Mouse (Mus musculus) megakaryocyte, embryonic 14.5 days (primary cell): Measurements from ENCODE around the gene Pcare.

ENCODE experiments used
- FLI1 ChIP-seq: IDR thresholded peaks from 2 replicates; pipeline ENCODE4 v1.6.1; 2012; ENCODE audit warnings: low read length, inconsistent platforms, mixed read lengths
- GATA1 ChIP-seq: IDR thresholded peaks from 3 replicates; pipeline ENCODE4 v1.6.1; 2012; ENCODE audit warnings: mixed read lengths, low read length, inconsistent platforms, borderline replicate concordance

- no peak for TF ChIP-seq GATA1
- no peak for TF ChIP-seq FLI1
Measured at GRCm38 (mm10) chr17:71736442-71736841, 16.3 kb downstream of the Pcare start.
